Mouse (Mus musculus) cerebellum, postnatal 25 days (tissue): ENCODE data around the gene Olfr1034.
"Not testable (repeated sequence)": the region's sequence is repeated elsewhere in the genome, so short reads cannot be mapped to it uniquely, and the experiment has no call there.

Experiments
- DNase-seq, 2 experiments: peaks; one replicate each; pipeline ENCODE4 v3.0.0; 2021; ENCODE audit warnings: mixed read lengths in 2 of 2

Olfr1034 gene

GRCm38 (mm10) chr2:86045561-86045960, at the start of gene Olfr1034:
Gene Olfr1034 (plus strand): TSS chr2:86045861.
- no peak for DNase-seq

- DNase-seq = no peak
Observed at GRCm38 (mm10) chr2:86005240-86005639, 40.4 kb upstream of the Olfr1034 start, which contains the start of gene Olfr1032. Gene Olfr1032 (plus strand): TSS chr2:86005540.

- DNase-seq = not testable (repeated sequence)
Observed at GRCm38 (mm10) chr2:86020406-86020805, 25.3 kb upstream of the Olfr1034 start, which contains the start of gene Olfr1033. Gene Olfr1033 (plus strand): TSS chr2:86020633.

GRCm38 (mm10) chr2:86021518-86021917, 24.1 kb upstream of the Olfr1034 start:
- not testable (repeated sequence) for DNase-seq

GRCm38 (mm10) chr2:86050777-86051176, 5.1 kb downstream of the Olfr1034 start:
- not testable (repeated sequence) for DNase-seq

GRCm38 (mm10) chr2:86063766-86064165, 18.1 kb downstream of the Olfr1034 start:
- DNase-seq = not testable (repeated sequence)

- DNase-seq = no peak
Observed at GRCm38 (mm10) chr2:86070189-86070588, 24.5 kb downstream of the Olfr1034 start.

- DNase-seq = not testable (repeated sequence)
Observed at GRCm38 (mm10) chr2:86073692-86074091, 28.0 kb downstream of the Olfr1034 start, which contains the start of gene Olfr1036. Gene Olfr1036 (plus strand): TSS chr2:86073992.

- not testable (repeated sequence) for DNase-seq
Observed at GRCm38 (mm10) chr2:86080478-86080877, 34.8 kb downstream of the Olfr1034 start.

- no peak for DNase-seq
Observed at GRCm38 (mm10) chr2:86087285-86087684, 41.6 kb downstream of the Olfr1034 start, which contains the start of gene Olfr1037. Gene Olfr1037 (minus strand): TSS chr2:86087385.
